Mouse (Mus musculus): Measurements from ENCODE around the gene Tbc1d21. TPM values are rescaled to one million over a fixed set of nuclear protein-coding genes. Genes with fewer than 3 reads are reported as not detected.

The Tbc1d21 gene
- not detected in 2 replicates for polyA plus RNA-seq (2015; fragmentation: Nextera tagmentation; extraction: Ambion mirVana)

- H3K27ac ChIP-seq, result no peak within 1 kb of the TSS
- no peak within 1 kb of the TSS for H3K4me3 ChIP-seq (replicated peaks)
- H3K9ac ChIP-seq, result no peak within 1 kb of the TSS
- H3K9me3 ChIP-seq, result no peaks in the 10 kb centered on the region
- H3K36me3 ChIP-seq, result no peaks in the 10 kb centered on the region
- H3K4me2 ChIP-seq (replicated peaks), result no peak within 1 kb of the TSS
- H3K27me3 ChIP-seq (replicated peaks), result no peaks in the 10 kb centered on the region
- WGBS, result 79% methylated on average over 1 of the region's 1 CpGs
- no peak for ATAC-seq
- no peaks in the 10 kb centered on the region for H3K4me1 ChIP-seq (replicated peaks)
Observed at GRCm38 (mm10) chr9:58370355-58370754, at the start of gene Tbc1d21. Gene Tbc1d21 (minus strand): TSS chr9:58370455.

GRCm38 (mm10) chr9:58411556-58411955, 41.3 kb upstream of the Tbc1d21 start:
- H3K36me3 ChIP-seq, result no peaks in the 10 kb centered on the region
- H3K27ac ChIP-seq, result no peak overlapping the region
- H3K4me2 ChIP-seq (replicated peaks), result no peak overlapping the region
- no peak overlapping the region for H3K9ac ChIP-seq
- H3K27me3 ChIP-seq (replicated peaks), result no peaks in the 10 kb centered on the region
- 76% methylated on average over 9 of the region's 9 CpGs for whole genome bisulfite sequencing
- no peak overlapping the region for H3K4me3 ChIP-seq (replicated peaks)
- H3K4me1 ChIP-seq (replicated peaks), result no peaks in the 10 kb centered on the region
- no peaks in the 10 kb centered on the region for H3K9me3 ChIP-seq
- ATAC-seq, result no peak

- Histone ChIP-seq H3K9me3 (no peaks in the 10 kb centered on the region), H3K27me3 (replicated peaks) (no peaks in the 10 kb centered on the region), H3K4me2 (replicated peaks) (no peak overlapping the region), H3K4me1 (replicated peaks) (no peaks in the 10 kb centered on the region), H3K36me3 (no peaks in the 10 kb centered on the region), H3K4me3 (replicated peaks) (no peak overlapping the region), H3K27ac (no peak overlapping the region), H3K9ac (no peak overlapping the region)
- WGBS, result 67% methylated on average over 4 of the region's 4 CpGs
- no peak for ATAC-seq
Observed at GRCm38 (mm10) chr9:58410057-58410735, 39.9 kb upstream of the Tbc1d21 start.

- 65% methylated on average over 2 of the region's 2 CpGs for WGBS
- Histone ChIP-seq H3K9me3 (no peaks in the 10 kb centered on the region), H3K9ac (no peak overlapping the region), H3K4me1 (replicated peaks) (no peaks in the 10 kb centered on the region), H3K4me3 (replicated peaks) (no peak overlapping the region), H3K27ac (no peak overlapping the region), H3K4me2 (replicated peaks) (no peak overlapping the region), H3K27me3 (replicated peaks) (no peaks in the 10 kb centered on the region), H3K36me3 (no peaks in the 10 kb centered on the region)
- no peak for ATAC-seq
Observed at GRCm38 (mm10) chr9:58409247-58409646, 39.0 kb upstream of the Tbc1d21 start.

GRCm38 (mm10) chr9:58404412-58404811, 34.2 kb upstream of the Tbc1d21 start:
- Histone ChIP-seq H3K9me3 (no peaks in the 10 kb centered on the region), H3K4me3 (replicated peaks) (no peak overlapping the region), H3K27me3 (replicated peaks) (no peaks in the 10 kb centered on the region), H3K36me3 (no peaks in the 10 kb centered on the region), H3K4me1 (replicated peaks) (no peaks in the 10 kb centered on the region), H3K27ac (no peak overlapping the region), H3K9ac (no peak overlapping the region), H3K4me2 (replicated peaks) (no peak overlapping the region)
- 46% methylated on average over 4 of the region's 4 CpGs for WGBS
- no peak for ATAC-seq

GRCm38 (mm10) chr9:58401371-58402082, 31.3 kb upstream of the Tbc1d21 start:
- Histone ChIP-seq H3K27ac (no peak overlapping the region), H3K9ac (no peak overlapping the region), H3K36me3 (no peaks in the 10 kb centered on the region), H3K27me3 (replicated peaks) (no peaks in the 10 kb centered on the region; the same call in 1 of the 2 replicates), H3K4me3 (replicated peaks) (no peak overlapping the region), H3K9me3 (no peaks in the 10 kb centered on the region), H3K4me2 (replicated peaks) (no peak overlapping the region), H3K4me1 (replicated peaks) (no peaks in the 10 kb centered on the region)
- 83% methylated on average over 6 of the region's 6 CpGs for WGBS
- no peak for ATAC-seq

GRCm38 (mm10) chr9:58399609-58400008, 29.4 kb upstream of the Tbc1d21 start:
- no peaks in the 10 kb centered on the region for H3K4me1 ChIP-seq (replicated peaks)
- no peak overlapping the region for H3K4me3 ChIP-seq (replicated peaks)
- H3K9me3 ChIP-seq, result no peaks in the 10 kb centered on the region
- H3K27ac ChIP-seq, result no peak overlapping the region
- H3K36me3 ChIP-seq, result no peaks in the 10 kb centered on the region
- no peaks in the 10 kb centered on the region; the same call in 1 of the 2 replicates for H3K27me3 ChIP-seq (replicated peaks)
- WGBS, result 10% methylated on average over 5 of the region's 5 CpGs
- H3K9ac ChIP-seq, result no peak overlapping the region
- no peak overlapping the region for H3K4me2 ChIP-seq (replicated peaks)
- no peak for ATAC-seq

GRCm38 (mm10) chr9:58394605-58395004, 24.4 kb upstream of the Tbc1d21 start:
- Histone ChIP-seq H3K4me2 (replicated peaks) (no peak overlapping the region), H3K4me1 (replicated peaks) (no peaks in the 10 kb centered on the region), H3K4me3 (replicated peaks) (no peak overlapping the region), H3K9me3 (no peaks in the 10 kb centered on the region), H3K9ac (no peak overlapping the region), H3K27ac (no peak overlapping the region), H3K27me3 (replicated peaks) (no peaks in the 10 kb centered on the region; the same call in 1 of the 2 replicates), H3K36me3 (no peaks in the 10 kb centered on the region)
- WGBS, result 84% methylated on average over 8 of the region's 8 CpGs
- ATAC-seq, result no peak

GRCm38 (mm10) chr9:58393875-58394274, 23.6 kb upstream of the Tbc1d21 start:
- Histone ChIP-seq H3K4me2 (replicated peaks) (no peak overlapping the region), H3K9me3 (no peaks in the 10 kb centered on the region), H3K9ac (no peak overlapping the region), H3K27me3 (replicated peaks) (no peaks in the 10 kb centered on the region; the same call in 1 of the 2 replicates), H3K36me3 (no peaks in the 10 kb centered on the region), H3K4me3 (replicated peaks) (no peak overlapping the region), H3K27ac (no peak overlapping the region), H3K4me1 (replicated peaks) (no peaks in the 10 kb centered on the region)
- WGBS, result 53% methylated on average over 1 of the region's 1 CpGs
- ATAC-seq, result no peak

GRCm38 (mm10) chr9:58388381-58388780, 18.1 kb upstream of the Tbc1d21 start:
- Histone ChIP-seq H3K27ac (no peak overlapping the region), H3K4me3 (replicated peaks) (no peak overlapping the region), H3K9me3 (no peaks in the 10 kb centered on the region), H3K4me2 (replicated peaks) (no peak overlapping the region), H3K36me3 (no peaks in the 10 kb centered on the region), H3K4me1 (replicated peaks) (no peaks in the 10 kb centered on the region), H3K27me3 (replicated peaks) (no peaks in the 10 kb centered on the region), H3K9ac (no peak overlapping the region)
- no peak for ATAC-seq
- WGBS, result 52% methylated on average over 3 of the region's 3 CpGs

- peak; percentile 95 for ATAC-seq
- no peak overlapping the region for H3K27ac ChIP-seq
Observed at GRCm38 (mm10) chr9:58378878-58379277, 8.6 kb upstream of the Tbc1d21 start.

GRCm38 (mm10) chr9:58373912-58374431, 3.7 kb upstream of the Tbc1d21 start:
- Histone ChIP-seq H3K4me3 (replicated peaks) (no peak overlapping the region), H3K9me3 (no peaks in the 10 kb centered on the region), H3K4me1 (replicated peaks) (no peaks in the 10 kb centered on the region), H3K27ac (no peak overlapping the region), H3K27me3 (replicated peaks) (no peaks in the 10 kb centered on the region), H3K9ac (no peak overlapping the region), H3K4me2 (replicated peaks) (no peak overlapping the region), H3K36me3 (no peaks in the 10 kb centered on the region)
- 78% methylated on average over 12 of the region's 12 CpGs for WGBS
- ATAC-seq, result no peak

More at GRCm38 (mm10) chr9:58378878-58379277, 8.6 kb upstream of the Tbc1d21 start:
- Histone ChIP-seq H3K9me3 (no peaks in the 10 kb centered on the region), H3K9ac (no peak overlapping the region), H3K4me2 (replicated peaks) (no peak overlapping the region), H3K36me3 (no peaks in the 10 kb centered on the region), H3K27me3 (replicated peaks) (no peaks in the 10 kb centered on the region), H3K4me1 (replicated peaks) (no peaks in the 10 kb centered on the region), H3K4me3 (replicated peaks) (no peak overlapping the region)
- WGBS, result 34% methylated on average over 4 of the region's 4 CpGs

Measured in intestine, embryonic 15.5 days (tissue).